Mouse (Mus musculus): Measurements from ENCODE around the gene Olfr99. TPM values are rescaled to one million over a fixed set of nuclear protein-coding genes. Genes with fewer than 3 reads are reported as not detected.
"Not testable (repeated sequence)": the region's sequence is repeated elsewhere in the genome, so short reads cannot be mapped to it uniquely, and the experiment has no call there.

Gene Olfr99
- 0.08 TPM in 1 of 2 replicates, not detected in the other for polyA plus RNA-seq (2012; rRNA removed)

DNA sequence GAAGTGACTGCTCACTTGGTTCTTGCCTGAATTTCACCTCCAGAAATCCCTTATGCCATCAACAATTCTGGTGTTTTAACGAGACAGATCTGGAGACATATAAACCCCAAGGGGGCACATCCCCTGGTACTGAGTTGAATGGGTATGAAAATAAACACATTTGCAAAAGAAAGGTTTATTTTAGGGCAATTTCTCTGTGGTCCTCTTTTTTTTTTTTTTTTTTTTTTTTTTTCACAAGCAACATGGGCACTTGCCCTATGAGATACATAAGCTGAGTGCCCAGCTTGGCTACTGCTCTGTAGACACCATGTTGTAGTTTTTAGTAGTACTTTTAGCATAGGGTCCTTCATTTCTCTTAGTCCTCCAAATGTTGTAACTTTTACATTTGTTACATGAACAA lies at the start of gene Olfr99:
Olfr99 (minus strand) TSS at position 101 of the 400 bp plus-strand sequence.
- no peak for DNase-seq (ENCODE audit: extremely low spot score in 1 of 2, low spot score in 1 of 2)

DNA sequence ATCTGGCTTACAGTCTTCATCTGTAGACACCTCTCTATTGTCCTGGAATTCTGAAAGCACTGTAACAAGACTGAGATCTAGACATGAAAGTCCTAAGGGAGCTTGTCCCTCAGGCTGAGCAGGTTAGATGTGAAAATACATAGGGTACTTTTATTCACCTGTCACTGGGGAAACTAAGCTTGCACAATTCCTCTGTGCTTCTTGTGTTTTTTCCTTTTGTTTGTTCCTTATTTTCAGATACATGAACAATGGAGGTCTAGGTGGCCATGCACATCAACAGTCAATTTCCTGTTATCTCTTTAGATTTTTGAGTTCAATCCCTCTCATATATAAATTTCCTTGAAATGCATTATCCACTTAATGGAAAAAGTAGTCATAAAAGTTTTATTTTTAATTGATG lies 33.7 kb upstream of the Olfr99 start, which contains the start of gene Olfr102:
Olfr102 (minus strand) TSS at position 101 of the 400 bp plus-strand sequence.
- no peak for DNase-seq (ENCODE audit: extremely low spot score in 1 of 2, low spot score in 1 of 2)

DNA sequence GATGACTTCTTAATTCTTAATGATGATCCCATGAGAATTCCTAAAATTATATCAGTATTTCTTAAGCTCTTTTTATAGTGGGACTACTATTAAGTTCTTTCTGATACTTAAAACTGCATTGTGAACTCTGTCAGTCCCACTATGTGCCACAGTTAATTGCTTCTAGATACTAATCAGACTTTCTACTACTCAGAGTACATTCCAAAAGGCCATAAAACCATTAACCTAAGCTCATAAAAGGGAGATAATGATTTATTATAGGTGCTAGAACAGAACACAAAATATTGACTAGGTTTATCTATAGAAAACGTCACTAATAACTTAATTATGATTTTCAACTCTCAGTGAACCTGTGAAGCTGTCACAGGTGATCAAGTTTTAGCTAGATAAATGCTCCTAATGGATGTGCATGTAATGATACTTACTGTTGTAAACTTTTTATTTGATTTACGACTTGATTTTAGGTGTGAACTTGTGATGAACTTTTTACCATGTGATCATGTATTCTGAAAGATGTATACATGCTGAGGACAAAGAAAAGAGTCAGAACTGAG lies 27.0 kb upstream of the Olfr99 start:
- no peak for DNase-seq (ENCODE audit: extremely low spot score in 1 of 2, low spot score in 1 of 2)

DNA sequence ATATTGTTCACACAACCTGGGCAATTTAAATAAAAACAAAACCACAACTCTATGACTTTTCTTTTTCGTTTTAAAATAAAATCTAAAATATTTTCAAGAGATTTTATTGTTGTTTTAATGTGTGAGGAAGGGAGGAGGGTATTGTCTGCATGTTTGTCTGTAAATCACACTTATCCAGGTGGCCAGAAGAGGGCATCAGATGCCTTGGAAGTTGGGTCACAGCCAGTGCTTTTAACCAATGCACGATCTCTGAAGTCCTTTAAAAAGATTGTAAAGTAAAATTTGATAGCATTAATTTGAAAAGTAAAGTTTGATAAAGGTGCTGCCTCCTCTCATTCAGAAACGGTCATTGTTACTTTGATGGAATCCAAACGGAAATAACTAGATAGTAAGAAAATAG lies 25.2 kb upstream of the Olfr99 start:
- DNase-seq (ENCODE audit: extremely low spot score in 1 of 2, low spot score in 1 of 2): peak in 1 of 2 experiments; percentile 11

DNA sequence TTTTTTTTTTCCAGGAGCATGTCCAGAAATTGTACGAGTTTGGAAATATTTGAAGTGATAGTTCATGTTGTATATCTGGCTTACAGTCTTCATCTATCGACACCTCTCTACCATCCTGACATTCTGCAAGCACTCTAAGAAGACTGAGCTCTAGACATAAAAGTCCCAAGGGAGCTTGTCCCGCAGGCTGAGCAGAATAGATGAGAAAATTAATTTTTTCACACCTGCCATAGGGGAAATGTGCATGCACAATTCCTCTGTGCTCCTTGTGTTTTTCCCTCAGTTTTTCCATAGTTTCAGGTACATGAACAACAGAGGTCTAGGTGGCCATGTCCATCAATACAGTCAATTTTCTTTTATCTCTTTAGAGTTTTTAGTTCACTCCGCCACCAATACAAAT lies 21.0 kb upstream of the Olfr99 start, which contains the start of gene Olfr101:
Olfr101 (minus strand) TSS at position 101 of the 400 bp plus-strand sequence.
- DNase-seq (ENCODE audit: extremely low spot score in 1 of 2, low spot score in 1 of 2): no peak

DNA sequence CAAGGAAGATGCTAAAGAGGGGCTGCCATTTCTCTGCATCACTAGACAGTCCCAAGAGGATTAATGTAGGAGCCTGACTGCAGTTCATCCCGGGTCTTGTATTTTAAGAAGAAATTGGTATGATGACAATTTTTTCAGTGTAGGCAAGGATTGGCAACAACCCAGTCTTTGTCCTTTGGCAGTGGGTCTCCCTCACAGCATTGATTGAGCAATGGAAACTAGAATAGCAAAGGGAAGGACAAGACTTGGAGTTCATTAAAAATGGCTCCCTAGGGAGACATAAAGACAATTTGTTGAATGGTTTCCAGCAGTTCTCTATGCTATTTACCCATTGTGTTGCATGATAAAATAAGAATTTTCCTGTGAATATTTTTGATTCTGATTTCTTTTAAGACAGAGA lies 2.9 kb downstream of the Olfr99 start:
- no peak for DNase-seq (ENCODE audit: extremely low spot score in 1 of 2, low spot score in 1 of 2)

DNA sequence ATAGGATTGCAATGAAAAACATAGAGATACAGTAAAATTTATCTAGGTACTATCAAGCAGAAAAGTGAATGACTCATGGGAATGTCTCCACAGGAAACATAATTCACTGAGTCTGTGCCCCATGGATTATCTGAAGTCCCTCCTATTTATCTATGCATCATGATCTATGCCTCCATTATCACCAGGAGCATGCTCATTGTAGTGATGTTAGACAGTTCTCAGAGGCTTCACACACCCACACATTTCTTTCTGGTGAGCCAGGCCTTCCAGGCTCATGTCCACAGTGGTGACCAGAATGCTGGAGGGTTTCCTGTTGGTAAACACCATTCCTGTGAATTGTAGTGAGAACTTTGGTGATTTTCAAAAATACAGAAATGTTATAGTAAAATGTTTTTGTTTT lies 6.7 kb downstream of the Olfr99 start:
- no peak for DNase-seq (ENCODE audit: extremely low spot score in 1 of 2, low spot score in 1 of 2)

DNA sequence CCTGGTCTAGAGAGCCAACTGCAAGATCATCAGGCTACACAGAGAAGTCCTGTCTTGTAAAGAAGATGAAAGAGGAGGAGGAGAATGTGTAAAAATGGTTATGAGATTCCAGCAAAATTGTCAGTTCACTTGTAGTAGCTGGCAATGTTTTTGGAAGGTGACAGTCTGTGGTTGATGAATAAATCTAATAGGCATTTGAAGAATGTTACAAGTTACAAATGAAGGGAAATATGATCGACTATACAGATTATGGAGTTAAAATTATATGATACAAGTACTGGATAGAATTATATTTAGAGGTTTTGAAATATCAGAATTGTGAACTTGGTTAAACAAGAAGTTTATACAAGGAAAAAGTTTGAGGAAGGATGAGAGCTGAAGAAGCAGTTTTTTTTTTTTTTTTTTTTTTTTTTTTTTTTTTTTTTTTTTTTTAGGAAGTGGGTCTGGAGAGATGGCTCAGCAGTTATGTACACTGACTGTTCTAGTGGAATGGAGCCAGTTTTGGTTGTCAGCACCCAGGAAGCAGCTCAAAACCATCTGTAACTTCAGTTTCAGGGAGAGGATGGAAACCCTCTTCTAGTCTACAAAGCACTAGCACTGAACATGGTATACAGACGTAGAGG lies 7.5 kb downstream of the Olfr99 start:
- no peak for DNase-seq (ENCODE audit: extremely low spot score in 1 of 2, low spot score in 1 of 2)

DNA sequence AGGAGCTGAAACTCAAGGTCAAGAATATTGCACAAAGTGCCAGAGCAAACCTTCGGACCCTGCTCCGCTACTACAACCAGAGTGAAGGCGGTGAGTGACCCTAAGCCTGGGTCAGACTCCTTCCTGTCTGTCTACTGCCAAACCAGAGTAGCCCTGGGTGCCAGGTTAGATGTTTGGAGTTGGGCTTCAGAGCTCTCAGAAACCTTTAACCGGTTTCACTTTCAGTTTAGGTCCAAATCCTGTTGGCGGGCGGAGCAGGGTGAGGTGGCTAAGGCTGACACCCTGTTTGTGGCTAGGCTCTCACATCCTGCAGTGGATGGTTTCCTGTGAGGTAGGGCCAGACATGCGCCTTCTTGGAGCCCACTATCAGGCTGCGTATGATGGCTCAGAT lies 12.6 kb downstream of the Olfr99 start:
- DNase-seq (ENCODE audit: extremely low spot score in 1 of 2, low spot score in 1 of 2): peak in 1 of 2 experiments; percentile 17

DNA sequence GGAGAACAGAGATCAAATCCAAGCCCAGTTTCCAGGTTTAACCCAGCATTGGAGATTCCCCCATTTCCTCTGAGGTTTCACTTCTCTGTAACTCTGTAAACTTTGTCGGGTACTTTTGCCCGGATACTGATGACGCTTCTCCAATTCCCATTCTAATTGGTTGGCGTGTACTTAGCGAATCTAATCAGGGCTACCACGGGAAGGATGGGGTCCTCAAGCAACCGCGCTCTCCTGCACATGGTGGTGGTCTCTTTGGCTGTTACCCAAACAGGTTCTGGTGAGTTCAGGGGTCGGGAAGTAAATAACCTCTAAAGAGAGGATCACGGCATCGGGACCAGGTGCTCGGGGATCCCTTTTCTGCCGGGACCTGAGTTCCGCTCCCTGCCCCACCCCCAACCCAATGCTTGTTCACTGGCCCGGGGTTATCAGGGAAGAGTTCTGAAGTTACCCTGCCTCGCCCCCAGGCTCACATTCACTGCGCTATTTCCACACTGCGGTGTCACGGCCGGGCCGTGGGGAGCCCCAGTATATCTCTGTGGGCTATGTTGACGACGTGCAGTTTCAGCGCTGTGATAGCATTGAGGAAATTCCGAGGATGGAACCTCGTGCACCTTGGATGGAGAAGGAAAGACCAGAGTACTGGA lies 13.1 kb downstream of the Olfr99 start, which contains the start of gene H2-M3:
H2-M3 (plus strand) TSS at position 163 of the 644 bp plus-strand sequence.
- DNase-seq (ENCODE audit: extremely low spot score in 1 of 2, low spot score in 1 of 2): peak; percentile 74 to 98

DNA sequence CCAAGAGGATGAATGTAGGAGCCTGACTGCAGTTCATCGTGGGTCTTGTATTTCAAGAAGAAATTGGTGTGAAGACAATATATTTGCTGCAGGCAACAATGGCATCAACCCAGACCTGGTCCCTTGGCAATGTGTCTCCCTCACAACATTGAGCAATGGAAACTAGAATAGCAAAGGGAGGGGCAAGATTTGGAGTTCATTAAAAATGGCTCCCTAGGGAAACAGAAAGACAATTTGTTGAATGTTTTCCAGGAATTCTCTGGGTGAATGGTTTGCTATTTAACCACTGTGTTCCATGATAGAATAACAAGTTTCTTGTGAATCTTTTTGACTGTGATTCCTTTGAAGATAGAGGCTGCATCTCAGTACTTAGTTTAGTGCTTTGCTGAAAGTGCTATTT lies 19.6 kb downstream of the Olfr99 start, which contains the start of gene Olfr98:
Olfr98 (minus strand) TSS at position 124 of the 400 bp plus-strand sequence.
- DNase-seq (ENCODE audit: extremely low spot score in 1 of 2, low spot score in 1 of 2): no peak

DNA sequence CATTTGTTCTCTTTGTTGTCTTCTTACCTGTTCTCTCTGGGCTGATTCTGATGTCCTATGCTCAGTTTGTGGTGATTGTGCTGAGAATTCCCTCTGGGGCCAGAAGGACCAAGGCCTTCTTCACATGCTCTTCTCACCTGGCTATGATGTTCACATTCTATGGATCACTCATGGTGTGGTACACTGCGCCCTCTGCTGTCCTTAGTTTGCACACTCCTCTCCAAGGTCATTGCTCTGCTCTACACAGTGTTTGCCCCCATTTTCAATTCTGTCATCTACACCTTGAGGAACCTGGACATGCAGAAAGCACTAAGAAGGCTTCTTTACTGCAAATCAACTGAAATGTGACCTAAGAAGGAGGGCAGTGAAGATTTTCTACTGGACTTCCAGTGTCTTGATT lies 32.7 kb downstream of the Olfr99 start:
- peak in 1 of 2 experiments; percentile 30 for DNase-seq (ENCODE audit: extremely low spot score in 1 of 2, low spot score in 1 of 2)

DNA sequence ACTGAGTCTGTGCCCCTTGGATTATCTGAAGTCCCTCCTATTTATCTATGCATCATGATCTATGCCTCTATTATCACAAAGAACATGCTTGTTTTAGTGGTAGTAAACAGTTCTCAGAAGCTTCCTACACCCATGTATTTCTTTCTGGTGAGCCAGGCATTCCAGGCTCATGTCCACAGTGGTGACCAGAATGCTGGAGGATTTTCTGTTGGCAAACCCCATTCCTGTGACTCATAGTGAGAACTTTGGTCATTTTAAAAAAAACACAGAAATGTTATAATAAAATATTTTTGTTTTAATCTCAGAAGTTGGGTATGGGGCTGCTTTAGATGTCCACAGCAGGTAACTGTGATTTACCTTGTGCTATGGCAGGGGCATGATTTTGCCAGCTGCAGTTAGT lies 33.8 kb downstream of the Olfr99 start:
- DNase-seq (ENCODE audit: extremely low spot score in 1 of 2, low spot score in 1 of 2): no peak

DNA sequence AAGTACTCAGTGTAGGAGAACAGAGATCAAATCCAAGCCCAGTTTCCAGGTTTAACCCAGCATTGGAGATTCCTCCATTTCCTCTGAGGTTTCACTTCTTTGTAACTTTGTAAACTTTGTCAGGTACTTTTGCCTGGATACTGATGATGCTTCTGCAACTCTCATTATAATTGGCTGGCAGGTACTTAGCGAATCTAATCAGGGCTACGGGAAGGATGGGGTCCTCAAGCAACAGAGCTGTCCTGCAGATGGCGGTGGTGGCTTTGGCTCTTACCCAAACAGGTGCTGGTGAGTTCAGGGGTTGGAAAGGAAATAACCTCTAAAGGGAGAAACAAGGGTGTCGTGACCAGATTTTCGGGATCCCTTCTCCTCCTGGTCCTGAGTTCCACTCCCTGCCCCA lies 36.5 kb downstream of the Olfr99 start:
- DNase-seq (ENCODE audit: extremely low spot score in 1 of 2, low spot score in 1 of 2): peak; percentile 7 to 72

DNA sequence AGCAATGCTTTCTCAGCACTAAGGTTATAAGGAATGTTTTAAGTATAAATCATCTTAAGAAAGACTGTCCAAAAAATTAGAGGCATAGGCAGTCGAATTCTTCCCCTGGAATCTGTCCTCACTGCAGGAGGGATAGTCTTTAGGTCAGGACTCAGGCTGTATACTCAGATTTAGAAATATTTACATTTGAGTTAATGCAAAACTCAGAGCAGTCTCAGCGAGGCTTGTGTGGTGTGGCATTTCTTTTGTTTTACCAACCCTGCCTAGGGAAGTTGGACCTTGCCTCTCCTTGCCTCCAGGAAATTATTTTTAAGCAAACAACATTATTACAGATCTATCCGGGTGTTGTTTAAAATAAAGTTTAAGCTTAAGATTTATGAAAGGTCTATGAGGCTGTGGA lies 41.1 kb downstream of the Olfr99 start:
- DNase-seq (ENCODE audit: extremely low spot score in 1 of 2, low spot score in 1 of 2): no peak

DNA sequence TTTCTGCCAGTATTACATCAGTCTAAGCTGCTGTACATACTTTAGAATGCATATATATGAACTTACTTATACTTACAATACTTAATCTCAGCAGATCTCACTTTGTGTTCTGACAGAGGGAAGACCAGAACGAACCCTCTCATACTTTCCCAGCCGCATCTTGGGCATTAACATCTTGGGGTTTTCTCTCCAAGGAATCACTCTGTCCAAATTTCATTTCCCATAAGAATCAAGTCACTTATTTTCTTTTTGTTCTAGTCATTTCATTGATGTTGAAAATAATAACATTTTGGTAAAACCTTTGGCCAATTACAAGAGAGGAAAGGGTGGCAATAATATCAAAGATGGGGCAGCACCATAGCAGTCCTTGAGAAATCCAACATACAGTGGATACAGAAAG lies 46.0 kb downstream of the Olfr99 start, which contains the start of gene Olfr97:
Olfr97 (minus strand) TSS at position 101 of the 400 bp plus-strand sequence.
- DNase-seq (ENCODE audit: extremely low spot score in 1 of 2, low spot score in 1 of 2): not testable (repeated sequence)

Other genes starting within 250 kb of the Olfr99 start
- 430 and 435 TPM in 2 replicates for gene Gabbr1, start 237.5 kb downstream of the Olfr99 start, polyA plus RNA-seq (2012; rRNA removed)
- 0.04 TPM in 1 of 2 replicates, not detected in the other for gene Olfr90, start 195.0 kb downstream of the Olfr99 start, polyA plus RNA-seq (2012; rRNA removed)
- not detected in 2 replicates for gene Olfr91, start 185.2 kb downstream of the Olfr99 start, polyA plus RNA-seq (2012; rRNA removed)
- gene Olfr92, start 163.4 kb downstream of the Olfr99 start, polyA plus RNA-seq (2012; rRNA removed): not detected in 2 replicates
- not detected in 2 replicates for gene Olfr93, start 122.0 kb downstream of the Olfr99 start, polyA plus RNA-seq (2012; rRNA removed)
- gene Ubd, start 89.6 kb downstream of the Olfr99 start, polyA plus RNA-seq (2012; rRNA removed): not detected in 2 replicates
- gene Olfr94, start 82.5 kb downstream of the Olfr99 start, polyA plus RNA-seq (2012; rRNA removed): not detected in 2 replicates
- not detected in 2 replicates for gene Olfr95, start 70.3 kb downstream of the Olfr99 start, polyA plus RNA-seq (2012; rRNA removed)
- not detected in 2 replicates for gene Olfr96, start 63.3 kb downstream of the Olfr99 start, polyA plus RNA-seq (2012; rRNA removed)
- gene Olfr97, start 46.1 kb downstream of the Olfr99 start, polyA plus RNA-seq (2012; rRNA removed): not detected in 2 replicates
- not detected in 2 replicates for gene Olfr98, start 19.7 kb downstream of the Olfr99 start, polyA plus RNA-seq (2012; rRNA removed)
- 2.4 and 3.0 TPM in 2 replicates for gene H2-M3, start 13.2 kb downstream of the Olfr99 start, polyA plus RNA-seq (2012; rRNA removed)
- 0.23 TPM in 1 of 2 replicates, not detected in the other for gene Olfr101, start 20.9 kb upstream of the Olfr99 start, polyA plus RNA-seq (2012; rRNA removed)
- gene Olfr102, start 33.6 kb upstream of the Olfr99 start, polyA plus RNA-seq (2012; rRNA removed): 0.08 TPM in 1 of 2 replicates, not detected in the other
- not detected in 2 replicates for gene Olfr103, start 56.2 kb upstream of the Olfr99 start, polyA plus RNA-seq (2012; rRNA removed)
- not detected in 2 replicates for gene Olfr104-ps, start 76.1 kb upstream of the Olfr99 start, polyA plus RNA-seq (2012; rRNA removed)
- not detected in 2 replicates for gene Olfr105-ps, start 95.6 kb upstream of the Olfr99 start, polyA plus RNA-seq (2012; rRNA removed)
- not detected in 2 replicates for gene Olfr106-ps, start 106.9 kb upstream of the Olfr99 start, polyA plus RNA-seq (2012; rRNA removed)
- gene Olfr107, start 115.8 kb upstream of the Olfr99 start, polyA plus RNA-seq (2012; rRNA removed): not detected in 2 replicates
- gene Olfr108, start 162.0 kb upstream of the Olfr99 start, polyA plus RNA-seq (2012; rRNA removed): not detected in 2 replicates
- gene Olfr109, start 175.5 kb upstream of the Olfr99 start, polyA plus RNA-seq (2012; rRNA removed): 0.02 TPM in 1 of 2 replicates, not detected in the other
- gene H2-M2, start 200.1 kb upstream of the Olfr99 start, polyA plus RNA-seq (2012; rRNA removed): not detected in 2 replicates
- 0.82 and 0.96 TPM in 2 replicates for gene Olfr110, start 209.0 kb upstream of the Olfr99 start, polyA plus RNA-seq (2012; rRNA removed)
- gene Olfr111, start 224.6 kb upstream of the Olfr99 start, polyA plus RNA-seq (2012; rRNA removed): 1.3 and 1.6 TPM in 2 replicates

Measured in frontal cortex, adult 2 months (tissue).